Mouse (Mus musculus) kidney, postnatal 0 days (tissue): Measurements from ENCODE around the gene Gins1. TPM values are rescaled to one million over a fixed set of nuclear protein-coding genes. Genes with fewer than 3 reads are reported as not detected.

ENCODE experiments used
- ATAC-seq: fragments of 200-750 bp; cut with Nextera tagmentation; replicated peaks from 2 replicates; pipeline ENCODE4 v1.8.0; 2017; ENCODE audit warnings: low read depth, moderate number of reproducible peaks, moderate TSS enrichment, moderate library complexity; ENCODE audit not compliant: low FRiP score
- DNase-seq: peaks from one replicate; pipeline ENCODE4 v3.0.0-alpha.2; 2016; ENCODE audit warnings: low spot score
- H3K27ac ChIP-seq: fragments of 300-500 bp; sonication (generic); 2 replicates; pipeline ENCODE4 v1.5.1; 2014; ENCODE audit warnings: mild to moderate bottlenecking
- H3K27me3 ChIP-seq: fragments of 300-500 bp; sonication (generic); 2 replicates; pipeline ENCODE4 v1.6.1; 2014; ENCODE audit warnings: low read length, mixed read lengths; ENCODE audit not compliant: insufficient read depth
- H3K36me3 ChIP-seq: fragments of 300-500 bp; sonication (generic); 2 replicates; pipeline ENCODE4 v1.6.1; 2014; ENCODE audit warnings: low read length, mixed read lengths; ENCODE audit not compliant: insufficient read depth
- H3K4me1 ChIP-seq: fragments of 300-500 bp; sonication (generic); replicated peaks from 2 replicates; pipeline ENCODE4 v1.6.1; 2014; ENCODE audit warnings: antibody characterized with exemption, low read length, mixed read lengths; ENCODE audit not compliant: insufficient read depth
- H3K4me2 ChIP-seq: fragments of 300-500 bp; sonication (generic); 2 replicates; pipeline ENCODE4 v1.6.1; 2014; ENCODE audit warnings: mild to moderate bottlenecking, low read length, moderate library complexity, mixed read lengths
- H3K4me3 ChIP-seq: fragments of 300-500 bp; sonication (generic); replicated peaks from 2 replicates; pipeline ENCODE4 v1.5.1; 2014; ENCODE audit warnings: low read depth, low read length
- H3K9ac ChIP-seq: fragments of 300-500 bp; sonication (generic); 2 replicates; pipeline ENCODE4 v1.6.1; 2014; ENCODE audit warnings: low read depth, low read length
- H3K9me3 ChIP-seq: fragments of 300-500 bp; sonication (generic); replicated peaks from 2 replicates; pipeline ENCODE4 v1.6.1; 2016; ENCODE audit warnings: low read length, inconsistent platforms, mixed read lengths
- CTCF ChIP-seq: IDR thresholded peaks from 2 replicates; pipeline ENCODE4 v1.5.1; 2016; ENCODE audit warnings: antibody characterized with exemption, low read depth, mild to moderate bottlenecking, moderate library complexity
- WGBS: fragments of 180-500 bp; shearing (Covaris S2); extraction: QIAGEN DNeasy Blood & Tissue Kit; methylation state at CpG from one replicate; pipeline ENCODE4 v1.1.7; 2014; 5-methylcytosine and 5-hydroxymethylcytosine counted together
- polyA plus RNA-seq: library from polyadenylated mRNA; unstranded; fragments of >200 nt; fragmentation: Nextera tagmentation; extraction: Ambion mirVana; gene quantifications from 2 replicates; pipeline ENCODE4 v1.2.1, GENCODE M21; 2015

The Gins1 gene
- polyA plus RNA-seq, 1 experiment from 2014 or later = 26.4 TPM

- no peaks in the 10 kb centered on the region for H3K9me3 ChIP-seq
- no peaks in the 10 kb centered on the region for H3K27me3 ChIP-seq
- ATAC-seq (no peak), DNase-seq (no peak)
- no peak for TF ChIP-seq CTCF
- 94% methylated on average over 2 of the region's 2 CpGs for WGBS
- H3K36me3 ChIP-seq = 0 out of 2 replicates have a peak, but pooled peaks cover 4% of the 10 kb centered on the region
- H3K4me3 ChIP-seq = no peak overlapping the region
- no peak overlapping the region for H3K4me2 ChIP-seq
- no peaks in the 10 kb centered on the region for H3K4me1 ChIP-seq
- H3K27ac ChIP-seq = no peak overlapping the region
- H3K9ac ChIP-seq = no peak overlapping the region
Measured at GRCm38 (mm10) chr2:150967491-150967890, 62.3 kb downstream of the Gins1 start.

DNA sequence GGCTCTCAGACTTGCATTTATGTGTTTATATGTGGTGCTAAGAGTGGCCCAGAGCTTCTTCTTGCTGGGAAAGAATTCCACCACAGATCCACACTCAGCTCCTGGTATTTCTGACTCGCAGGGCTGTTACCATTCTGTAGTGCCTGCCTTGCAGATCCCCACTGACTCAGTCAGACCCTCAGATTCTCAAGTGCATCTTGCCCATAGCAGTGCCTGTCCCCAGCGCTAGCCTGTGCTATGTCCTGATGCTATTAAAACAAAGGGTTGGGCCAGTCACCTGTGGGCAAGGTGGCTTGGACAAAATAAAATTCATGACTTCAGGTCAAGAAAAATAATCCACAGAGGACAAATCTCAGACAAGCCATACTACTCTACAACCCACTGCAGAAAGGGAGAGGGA is 64.0 kb downstream of the Gins1 start:
- H3K36me3 ChIP-seq = 0 out of 2 replicates have a peak, but pooled peaks cover 8% of the 10 kb centered on the region
- no peak overlapping the region for H3K27ac ChIP-seq
- no peak for DNase-seq
- H3K4me3 ChIP-seq = no peak overlapping the region
- no peak overlapping the region for H3K4me2 ChIP-seq
- no peak for ATAC-seq
- no peaks in the 10 kb centered on the region for H3K9me3 ChIP-seq
- H3K27me3 ChIP-seq = no peaks in the 10 kb centered on the region
- no peak for TF ChIP-seq CTCF
- no peaks in the 10 kb centered on the region for H3K4me1 ChIP-seq
- no peak overlapping the region for H3K9ac ChIP-seq
- WGBS = 100% methylated on average over 2 of the region's 2 CpGs

GRCm38 (mm10) chr2:150971856-150972255 is 66.7 kb downstream of the Gins1 start:
- Histone ChIP-seq H3K4me1 (no peaks in the 10 kb centered on the region), H3K4me2 (no peak overlapping the region), H3K4me3 (no peak overlapping the region), H3K9ac (no peak overlapping the region), H3K27ac (no peak overlapping the region), H3K36me3 (0 out of 2 replicates have a peak, but pooled peaks cover 14% of the 10 kb centered on the region), H3K9me3 (no peaks in the 10 kb centered on the region), H3K27me3 (no peaks in the 10 kb centered on the region)
- no peak for ATAC-seq
- 86% methylated on average over 7 of the region's 7 CpGs for WGBS
- no peak for TF ChIP-seq CTCF
- no peak for DNase-seq

GRCm38 (mm10) chr2:150972681-150973080 is 67.5 kb downstream of the Gins1 start:
- no peaks in the 10 kb centered on the region for H3K9me3 ChIP-seq
- no peak overlapping the region for H3K9ac ChIP-seq
- no peak overlapping the region for H3K4me2 ChIP-seq
- DNase-seq = no peak
- 0 out of 2 replicates have a peak, but pooled peaks cover 14% of the 10 kb centered on the region for H3K36me3 ChIP-seq
- H3K27ac ChIP-seq = no peak overlapping the region
- no peaks in the 10 kb centered on the region for H3K27me3 ChIP-seq
- ATAC-seq = no peak
- H3K4me3 ChIP-seq = no peak overlapping the region
- TF ChIP-seq CTCF = no peak
- no peaks in the 10 kb centered on the region for H3K4me1 ChIP-seq
- 87% methylated on average over 3 of the region's 3 CpGs for WGBS

DNA sequence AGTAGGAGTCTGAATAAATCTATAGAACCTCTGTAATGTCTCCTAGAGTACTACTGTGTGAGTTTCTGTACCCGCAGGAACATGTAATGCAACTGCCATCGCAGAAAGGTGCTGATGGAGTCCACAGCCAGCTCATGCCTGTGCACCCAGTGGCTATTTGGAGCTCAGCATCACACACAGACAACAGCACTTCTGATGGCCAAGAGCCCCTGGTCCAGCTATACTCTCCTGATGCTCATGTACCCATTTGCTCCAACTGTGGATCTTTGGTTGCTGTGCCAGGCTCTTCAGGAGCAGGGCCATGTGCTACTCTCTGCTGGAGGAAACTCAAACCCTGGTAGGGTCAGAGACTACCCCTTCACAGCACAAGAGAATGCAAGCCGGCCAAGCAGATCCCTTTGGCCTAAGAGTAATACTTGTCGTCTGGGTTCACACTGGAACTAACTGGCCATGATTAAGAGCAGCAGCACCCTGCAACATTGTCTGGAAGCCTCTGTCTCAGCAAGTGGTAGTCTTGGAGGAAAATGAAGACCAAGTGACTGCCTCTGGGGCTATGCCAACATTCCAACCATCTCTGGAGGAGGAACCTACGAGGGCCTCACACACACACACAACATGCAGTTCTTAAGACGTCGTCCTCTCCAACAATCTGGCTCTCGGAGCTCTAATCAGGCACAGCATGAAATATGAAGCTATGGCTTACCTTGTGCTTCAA is 68.4 kb downstream of the Gins1 start:
- no peaks in the 10 kb centered on the region for H3K9me3 ChIP-seq
- no peaks in the 10 kb centered on the region for H3K4me1 ChIP-seq
- 86% methylated on average over 8 of the region's 8 CpGs for WGBS
- no peak overlapping the region for H3K9ac ChIP-seq
- no peak overlapping the region for H3K27ac ChIP-seq
- H3K27me3 ChIP-seq = no peaks in the 10 kb centered on the region
- H3K4me2 ChIP-seq = no peak overlapping the region
- DNase-seq (no peak), ATAC-seq (no peak)
- H3K4me3 ChIP-seq = no peak overlapping the region
- TF ChIP-seq CTCF = no peak
- 0 out of 2 replicates have a peak, but pooled peaks cover 14% of the 10 kb centered on the region for H3K36me3 ChIP-seq

DNA sequence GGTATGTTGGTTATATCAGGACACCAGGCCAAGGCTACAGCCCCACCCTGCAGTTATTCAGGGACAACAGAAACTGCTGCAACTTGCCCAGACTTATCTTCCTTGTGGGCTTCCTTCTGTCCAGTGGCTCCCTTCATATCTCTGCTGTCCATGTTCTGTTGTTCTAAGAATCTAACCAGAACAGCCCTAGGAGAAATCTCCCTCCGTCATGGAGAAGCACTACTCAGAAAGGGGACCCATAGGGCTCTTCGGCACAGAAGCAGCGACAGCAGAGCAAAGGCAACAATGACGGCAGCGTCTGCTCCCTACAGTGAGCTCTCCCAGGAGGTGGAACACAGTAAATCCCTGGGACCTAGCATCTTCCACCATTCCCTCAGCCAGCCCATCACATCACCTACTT is 71.7 kb downstream of the Gins1 start:
- no peak overlapping the region for H3K4me3 ChIP-seq
- ATAC-seq (no peak), DNase-seq (no peak)
- no peaks in the 10 kb centered on the region for H3K27me3 ChIP-seq
- no peak overlapping the region for H3K9ac ChIP-seq
- no peaks in the 10 kb centered on the region for H3K4me1 ChIP-seq
- H3K36me3 ChIP-seq = 0 out of 2 replicates have a peak, but pooled peaks cover 10% of the 10 kb centered on the region
- H3K4me2 ChIP-seq = no peak overlapping the region
- no peak overlapping the region for H3K27ac ChIP-seq
- no peaks in the 10 kb centered on the region for H3K9me3 ChIP-seq
- TF ChIP-seq CTCF = no peak
- 86% methylated on average over 5 of the region's 5 CpGs for WGBS
